Mouse (Mus musculus) kidney, postnatal 25 days (tissue): ENCODE measurements around the gene Scp2d1.
"Not testable (repeated sequence)": the region's sequence is repeated elsewhere in the genome, so short reads cannot be mapped to it uniquely, and the experiment has no call there.

Experiments used
- DNase-seq, 2 experiments: peaks; one replicate each; pipeline ENCODE4 v3.0.0; 2021; ENCODE audit warnings: mixed read lengths in 2 of 2

Scp2d1 gene

GRCm38 (mm10) chr2:144823356-144823755 is at the start of gene Scp2d1:
Gene Scp2d1 (plus strand): TSS chr2:144823656.
- not testable (repeated sequence) for DNase-seq

- DNase-seq = no peak
These were observed 48.8 kb upstream of the Scp2d1 start for GRCm38 (mm10) chr2:144774636-144775160.

GRCm38 (mm10) chr2:144775626-144776025 is 47.8 kb upstream of the Scp2d1 start:
- no peak for DNase-seq

GRCm38 (mm10) chr2:144779263-144779662 is 44.2 kb upstream of the Scp2d1 start:
- DNase-seq = no peak

GRCm38 (mm10) chr2:144780731-144781130 is 42.7 kb upstream of the Scp2d1 start:
- DNase-seq = peak; percentile 29 to 43

- peak; percentile 13 to 44 for DNase-seq
These were observed 41.6 kb upstream of the Scp2d1 start for GRCm38 (mm10) chr2:144781871-144782270.

- DNase-seq = peak; percentile 39 to 44
These were observed 41.0 kb upstream of the Scp2d1 start for GRCm38 (mm10) chr2:144782481-144782880.

- no peak for DNase-seq
These were observed 40.3 kb upstream of the Scp2d1 start for GRCm38 (mm10) chr2:144783190-144783589.

- no peak for DNase-seq
These were observed 39.6 kb upstream of the Scp2d1 start for GRCm38 (mm10) chr2:144783831-144784230.

GRCm38 (mm10) chr2:144791671-144792294 is 31.7 kb upstream of the Scp2d1 start:
- DNase-seq = no peak

- DNase-seq = peak; percentile 28 to 61
These were observed 25.9 kb upstream of the Scp2d1 start for GRCm38 (mm10) chr2:144797515-144797914.

GRCm38 (mm10) chr2:144807766-144808754 is 15.4 kb upstream of the Scp2d1 start:
- no peak for DNase-seq

GRCm38 (mm10) chr2:144828457-144828985 is 5.1 kb downstream of the Scp2d1 start:
- no peak for DNase-seq

GRCm38 (mm10) chr2:144836667-144837311 is 13.3 kb downstream of the Scp2d1 start:
- DNase-seq = no peak

GRCm38 (mm10) chr2:144837312-144837679 is 13.8 kb downstream of the Scp2d1 start:
- no peak for DNase-seq

GRCm38 (mm10) chr2:144868827-144869226 is 45.4 kb downstream of the Scp2d1 start:
- peak; percentile 36 for DNase-seq
